Mouse (Mus musculus): ENCODE measurements around the gene 4933425L06Rik.
A peak's percentile ranks its signal among the peaks of the same experiment; 100 is the strongest.

The 4933425L06Rik gene

GRCm38 (mm10) chr13:105139881-105140280, 58.0 kb downstream of the 4933425L06Rik start:
- no peak for DNase-seq

- DNase-seq, result peak; percentile 68
Observed at GRCm38 (mm10) chr13:105146827-105147226, 64.9 kb downstream of the 4933425L06Rik start.

DNA sequence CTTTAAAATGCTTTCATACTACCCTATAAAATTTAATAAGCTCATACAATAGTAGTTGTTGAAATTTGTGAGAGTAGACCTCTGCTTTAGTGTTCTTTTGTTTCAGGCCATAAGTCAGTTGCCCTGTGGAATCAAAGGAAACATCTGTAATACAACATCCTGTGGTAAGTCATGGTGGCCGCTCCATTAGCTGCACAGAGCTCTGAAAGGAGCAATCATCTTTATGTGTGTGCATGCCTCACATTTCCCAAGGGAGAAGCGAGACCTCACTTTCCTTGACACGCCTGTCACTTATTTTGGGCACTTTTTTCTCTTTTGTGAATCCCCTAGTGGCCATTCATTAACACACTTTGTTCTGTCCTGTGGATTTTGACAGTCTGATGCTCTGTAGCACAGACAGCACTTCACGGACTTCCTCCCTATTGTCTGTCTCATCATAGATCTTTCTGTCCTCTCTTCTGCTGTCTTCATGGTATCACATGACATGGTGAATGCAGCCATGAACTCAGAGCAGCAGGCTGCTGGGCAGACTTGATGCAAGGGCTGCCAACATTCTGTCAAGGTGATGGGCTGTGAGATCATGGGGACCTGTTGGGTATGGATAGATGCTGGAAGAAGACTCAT, 66.0 kb downstream of the 4933425L06Rik start:
- peak; percentile 41 for DNase-seq

- no peak for DNase-seq
Observed at GRCm38 (mm10) chr13:105150006-105150405, 68.1 kb downstream of the 4933425L06Rik start.

DNA sequence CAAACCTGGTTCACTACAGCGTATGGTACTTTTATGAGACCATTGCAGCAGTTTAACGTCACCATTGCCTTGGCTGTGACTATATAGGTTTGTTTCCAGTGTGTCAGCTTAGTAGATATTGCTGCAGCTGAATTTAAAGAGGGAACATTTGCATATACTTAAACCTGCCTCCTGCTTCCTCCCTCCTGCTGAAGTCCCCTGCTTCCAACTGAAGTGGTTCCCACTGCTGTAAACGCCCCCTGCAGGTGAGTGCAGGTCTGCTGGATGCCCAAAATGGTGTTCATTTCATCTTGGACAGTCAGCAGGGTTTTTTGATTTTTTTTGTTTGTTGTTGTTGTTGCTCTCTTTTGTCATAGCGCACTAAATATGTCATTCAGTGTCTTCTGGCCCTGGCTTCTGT, 72.0 kb downstream of the 4933425L06Rik start:
- DNase-seq, result peak; percentile 59

DNA sequence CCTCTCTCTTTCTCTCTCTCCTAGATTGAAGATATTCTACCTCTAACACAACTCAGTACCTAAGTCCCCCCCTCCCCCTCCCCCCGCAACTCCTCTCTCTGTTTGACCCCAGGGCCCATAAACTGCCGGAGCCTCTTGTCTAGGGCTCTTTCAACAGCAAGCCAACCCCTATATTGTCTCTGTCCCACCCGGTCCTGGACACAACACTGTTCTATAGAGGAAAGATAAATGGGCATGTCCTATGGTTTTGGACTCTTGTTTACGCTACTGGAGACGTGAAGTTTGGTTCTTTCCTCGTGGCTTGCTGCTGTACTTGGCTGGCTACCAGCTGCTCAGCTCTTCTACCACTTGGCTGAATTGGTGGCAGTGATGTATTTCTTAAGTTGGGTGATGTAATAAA, 83.5 kb downstream of the 4933425L06Rik start:
- DNase-seq, result no peak
